Mouse (Mus musculus) brain, embryonic 14.5 days (tissue): ENCODE data around the gene Rpap1.

Source experiments
- CTCF ChIP-seq: fragments of 200-500 bp; IDR thresholded peaks from 2 replicates; pipeline ENCODE4 v1.5.1; 2012; ENCODE audit warnings: inconsistent platforms, mild to moderate bottlenecking, moderate library complexity, borderline replicate concordance; ENCODE audit not compliant: insufficient read depth, insufficient read length; ENCODE audit errors: extremely low read depth
- POLR2A ChIP-seq: fragments of 200-500 bp; IDR thresholded peaks from 2 replicates; pipeline ENCODE4 v1.6.1; 2012; ENCODE audit warnings: mild to moderate bottlenecking, inconsistent platforms, borderline replicate concordance; ENCODE audit not compliant: poor library complexity, insufficient read depth, insufficient read length, severe bottlenecking; ENCODE audit errors: extremely low read depth

DNA sequence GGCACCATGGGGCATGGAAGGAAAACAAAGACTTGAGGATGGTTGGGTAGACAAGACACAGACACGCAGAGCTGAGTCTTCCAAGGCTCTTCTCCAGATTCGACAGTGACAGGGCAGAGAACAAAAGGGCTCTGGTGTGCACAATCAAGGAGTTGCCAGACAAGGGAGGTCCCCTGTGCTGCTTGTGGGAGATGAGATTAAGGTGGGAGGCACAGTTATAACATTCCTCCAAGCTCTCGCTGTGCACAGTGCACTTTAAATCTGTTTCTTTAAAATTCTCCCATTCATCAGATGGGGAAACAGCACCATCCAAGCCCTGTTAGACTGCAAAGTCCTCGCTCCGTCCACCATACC is 16.9 kb upstream of the Rpap1 start:
- TF ChIP-seq POLR2A (no peak), CTCF (no peak)
